Mouse (Mus musculus) liver (tissue): ENCODE results near the gene Gtf2h5.

ENCODE experiments used
- DNase-seq: peaks from one replicate; pipeline ENCODE4 v3.0.0-alpha.2; 2020; ENCODE audit warnings: mixed read lengths

The Gtf2h5 gene

GRCm38 (mm10) chr17:6113653-6114052, 34.1 kb downstream of the Gtf2h5 start:
- DNase-seq: no peak

DNA sequence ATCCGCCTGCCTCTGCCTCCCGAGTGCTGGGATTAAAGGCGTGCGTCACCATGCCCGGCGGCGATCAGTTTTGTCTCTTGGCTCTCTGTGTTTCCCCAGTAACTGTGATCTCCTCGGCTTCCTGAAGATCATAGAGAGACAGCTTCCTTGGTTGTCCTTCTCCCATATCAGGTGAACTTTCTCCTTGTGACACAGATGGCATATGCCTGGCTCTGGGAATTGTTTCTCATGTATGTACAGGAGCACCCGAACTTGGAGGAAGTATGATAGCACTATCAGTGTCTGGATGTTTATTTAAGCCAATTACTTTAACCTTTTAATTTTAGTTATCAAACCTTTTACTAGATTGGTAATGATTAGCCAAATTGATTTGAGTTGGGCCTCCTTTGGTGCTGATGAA, 35.5 kb downstream of the Gtf2h5 start:
- no peak for DNase-seq

DNA sequence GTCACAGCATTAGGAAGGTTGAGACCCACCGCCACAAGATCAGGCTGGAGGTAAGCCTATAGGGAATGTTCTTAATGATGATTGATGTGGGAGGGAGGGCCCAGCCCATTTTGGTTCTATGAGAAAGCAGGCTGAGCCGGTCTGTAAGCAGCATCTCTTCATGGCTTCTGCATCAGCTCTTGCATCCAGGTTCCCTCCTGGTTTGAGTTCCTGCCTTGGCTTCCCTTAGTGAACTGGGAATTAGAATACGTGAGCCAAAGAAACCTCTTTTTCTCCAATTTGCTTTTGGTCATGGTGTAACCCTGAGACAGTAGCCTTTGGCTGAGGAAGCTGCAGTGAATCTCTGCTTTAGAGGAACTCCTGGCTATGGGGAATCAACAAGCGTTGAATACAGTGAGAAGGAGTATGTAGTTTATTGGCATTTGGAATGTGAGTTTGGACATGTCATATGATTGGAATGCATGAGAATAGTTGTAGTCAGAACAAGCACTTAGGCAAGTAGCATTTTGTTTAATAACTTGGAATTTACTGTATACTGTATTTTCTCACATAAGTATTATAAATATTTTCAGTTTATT, 37.7 kb downstream of the Gtf2h5 start:
- DNase-seq: no peak

DNA sequence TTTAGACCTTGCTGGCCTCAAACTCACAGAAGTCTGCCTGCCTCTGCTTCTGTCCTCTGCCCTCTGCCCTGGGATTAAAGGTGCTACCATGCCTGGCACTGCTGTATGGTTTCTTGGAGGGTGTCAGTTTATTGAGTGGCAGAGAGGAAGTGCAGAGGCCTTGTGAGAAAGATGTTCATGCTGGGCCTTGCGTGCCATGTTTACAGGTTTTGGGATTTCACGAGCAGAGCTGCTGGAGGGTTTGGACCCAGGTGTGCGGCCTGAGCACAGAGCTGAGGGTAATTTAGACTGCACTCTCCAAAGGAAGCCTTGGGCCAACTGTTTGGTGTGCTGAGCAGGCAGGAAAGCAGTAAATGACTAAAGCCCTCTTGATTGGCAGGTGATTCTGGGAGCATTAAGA, 38.3 kb downstream of the Gtf2h5 start:
- no peak for DNase-seq

GRCm38 (mm10) chr17:6118861-6119260, 39.3 kb downstream of the Gtf2h5 start:
- no peak for DNase-seq

GRCm38 (mm10) chr17:6123776-6124175, 44.2 kb downstream of the Gtf2h5 start:
- DNase-seq: no peak

DNA sequence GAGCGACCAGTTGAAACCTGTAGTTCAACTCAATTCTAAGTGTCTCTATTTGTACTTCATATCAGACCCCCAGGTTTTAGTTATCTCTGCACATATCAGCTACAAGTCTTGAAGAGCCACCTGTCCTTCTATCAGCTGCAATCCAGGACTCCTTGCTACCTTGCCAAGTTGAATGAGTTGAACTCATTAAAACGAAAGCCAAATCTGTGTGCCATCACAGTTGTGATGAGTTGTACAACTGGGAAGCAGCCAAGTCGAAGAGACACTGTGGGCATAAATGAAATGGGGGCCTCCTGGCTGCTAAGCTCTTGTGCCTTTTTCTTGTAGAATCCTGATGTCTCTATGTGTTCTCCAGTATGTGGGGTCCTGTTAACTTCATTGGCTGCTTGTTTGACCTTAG, 45.9 kb downstream of the Gtf2h5 start:
- no peak for DNase-seq

DNA sequence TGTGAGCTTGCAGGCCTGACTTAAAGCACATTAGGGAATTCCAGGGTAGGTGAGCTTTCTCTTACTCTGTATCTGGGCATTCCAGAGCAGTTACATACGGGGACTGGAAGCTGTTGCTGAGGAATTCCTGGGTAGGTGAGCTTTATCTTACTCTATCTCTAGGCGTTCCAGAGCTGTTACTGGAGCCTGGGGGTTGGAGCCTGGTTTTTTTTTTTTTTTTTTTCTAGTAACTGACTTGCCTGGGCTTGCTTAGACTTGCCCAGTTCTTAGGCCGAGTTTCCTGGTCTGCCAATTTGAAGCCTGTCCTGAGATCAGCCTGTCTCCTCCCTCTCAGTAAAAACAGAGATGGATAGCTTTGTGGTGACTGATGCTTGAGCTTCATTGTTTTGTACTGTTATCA, 48.5 kb downstream of the Gtf2h5 start:
- DNase-seq: no peak

DNA sequence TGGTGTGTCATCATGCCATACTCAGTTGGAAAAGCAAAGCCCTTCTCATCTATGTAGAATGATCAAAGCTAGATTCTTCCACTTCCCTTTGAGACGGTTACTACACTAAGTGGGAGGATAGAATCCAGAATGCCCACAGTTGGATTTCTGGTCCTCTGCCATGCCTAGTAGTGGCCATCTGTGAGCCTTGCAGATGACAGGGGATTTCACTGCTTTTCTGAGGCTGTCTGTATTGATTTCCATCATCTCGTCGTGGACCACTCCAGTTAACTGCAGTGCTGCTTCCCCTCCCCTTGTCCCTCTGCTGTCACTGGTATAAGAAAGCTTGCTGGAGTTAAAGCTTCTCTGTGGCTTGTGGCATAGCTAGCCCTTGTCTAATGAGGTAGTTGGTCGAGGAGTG, 49.8 kb downstream of the Gtf2h5 start:
- DNase-seq: no peak

DNA sequence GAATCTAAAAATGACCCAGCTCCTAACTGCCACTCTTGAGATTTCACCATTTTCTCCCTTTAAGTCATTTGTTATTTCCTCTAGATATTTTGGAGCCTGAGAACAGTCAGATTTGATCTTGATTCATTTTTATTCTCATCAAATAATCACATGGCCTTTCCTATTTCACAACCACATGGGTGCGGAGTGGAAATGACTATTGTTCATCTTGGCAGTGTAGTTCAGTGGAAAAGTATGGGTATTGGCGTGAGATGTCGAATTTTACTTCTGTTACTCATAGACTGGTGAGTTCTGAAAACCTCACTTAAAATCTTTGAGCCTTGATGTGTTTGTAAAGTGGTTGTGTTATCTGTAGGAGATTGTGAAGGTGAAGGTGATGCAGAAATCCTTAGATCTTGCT, 51.5 kb downstream of the Gtf2h5 start:
- no peak for DNase-seq
